ENCODE assay signal across 30 mouse cellular contexts in genomic region chr5:139229716-139230115, GRCm38 (mm10). TPM values are rescaled to one million over a fixed set of nuclear protein-coding genes. Genes with fewer than 3 reads are reported as not detected.
A peak's percentile ranks its signal among the peaks of the same experiment; 100 is the strongest.
DNase-seq lines count a peak whose midpoint lies in the region; ATAC-seq lines count a peak whose summit lies in the region.
"Had no signal": no experiment of that assay in that cellular context is flagged by ENCODE, and none has a peak within 500 bp of the region (broad histone marks: within the 10 kb centered on the region; RNA-seq: fewer than 3 reads in every experiment).

No protein-coding gene starts in this region.

- H3K4me3 ChIP-seq in midbrain, embryonic 10.5 days = no peak overlapping the region
- no peak overlapping the region for H3K4me3 ChIP-seq in heart, embryonic 11.5 days (ENCODE audit: low read depth, low read length)
- H3K4me3 ChIP-seq: embryonic facial prominence, embryonic 12.5 days; embryonic facial prominence, embryonic 15.5 days; erythroblast, embryonic 14.5 days; forebrain, embryonic 10.5 days; forebrain, embryonic 13.5 days; heart, embryonic 12.5 days; heart, embryonic 15.5 days; hindbrain, embryonic 10.5 days; hindbrain, embryonic 13.5 days; intestine, embryonic 15.5 days had no signal

- H3K36me3 ChIP-seq in midbrain, embryonic 10.5 days = peaks cover 99% of the 10 kb centered on the region
- peaks cover 43% of the 10 kb centered on the region for H3K36me3 ChIP-seq in heart, embryonic 11.5 days (ENCODE audit: control insufficient read depth, insufficient read depth, low read length)

- ATAC-seq in heart, embryonic 11.5 days (replicated peaks; ENCODE audit: insufficient number of reproducible peaks, low FRiP score, low TSS enrichment) = no peak
- ATAC-seq: CD4-positive, CD25-positive, alpha-beta regulatory T cell, adult 4 months; forebrain, embryonic 13.5 days; forebrain, embryonic 16.5 days; hindbrain, embryonic 16.5 days; intestine, embryonic 15.5 days; Patski had no signal

- H3K27me3 ChIP-seq in midbrain, embryonic 10.5 days (ENCODE audit: low read depth, poor library complexity, severe bottlenecking) = no peaks in the 10 kb centered on the region
- no peaks in the 10 kb centered on the region for H3K27me3 ChIP-seq in heart, embryonic 11.5 days (ENCODE audit: control insufficient read depth, insufficient read depth, low read length)
- H3K27me3 ChIP-seq: embryonic facial prominence, embryonic 12.5 days; embryonic facial prominence, embryonic 15.5 days; forebrain, embryonic 13.5 days; heart, embryonic 12.5 days; heart, embryonic 15.5 days; hindbrain, embryonic 13.5 days; intestine, embryonic 15.5 days; Patski had no signal

- no peak overlapping the region for H3K4me2 ChIP-seq in heart, embryonic 11.5 days
- H3K4me2 ChIP-seq: embryonic facial prominence, embryonic 12.5 days; embryonic facial prominence, embryonic 15.5 days; forebrain, embryonic 13.5 days; heart, embryonic 12.5 days; heart, embryonic 15.5 days; hindbrain, embryonic 13.5 days; intestine, embryonic 15.5 days had no signal

- H3K27ac ChIP-seq in midbrain, embryonic 10.5 days (replicated peaks) = no peak overlapping the region
- H3K27ac ChIP-seq in heart, embryonic 11.5 days (ENCODE audit: low read depth, low read length) = no peak overlapping the region
- H3K27ac ChIP-seq: embryonic facial prominence, embryonic 12.5 days; embryonic facial prominence, embryonic 15.5 days; forebrain, embryonic 10.5 days; forebrain, embryonic 13.5 days; heart, embryonic 15.5 days; hindbrain, embryonic 10.5 days; hindbrain, embryonic 13.5 days; intestine, embryonic 15.5 days had no signal

- H3K9ac ChIP-seq in heart, embryonic 11.5 days (ENCODE audit: low read depth, low read length) = no peak overlapping the region
- H3K9ac ChIP-seq: embryonic facial prominence, embryonic 12.5 days; embryonic facial prominence, embryonic 15.5 days; forebrain, embryonic 13.5 days; heart, embryonic 12.5 days; heart, embryonic 15.5 days; hindbrain, embryonic 13.5 days; intestine, embryonic 15.5 days had no signal

- 96% methylated on average over 3 of the region's 3 CpGs for WGBS in midbrain, embryonic 10.5 days
- WGBS in heart, embryonic 11.5 days (ENCODE audit: insufficient replicate concordance) = 90% methylated on average over 3 of the region's 3 CpGs

- no peaks in the 10 kb centered on the region for H3K9me3 ChIP-seq in midbrain, embryonic 10.5 days (replicated peaks)
- H3K9me3 ChIP-seq in heart, embryonic 11.5 days (replicated peaks; ENCODE audit: control insufficient read depth, low read length) = no peaks in the 10 kb centered on the region
- H3K9me3 ChIP-seq: embryonic facial prominence, embryonic 12.5 days; embryonic facial prominence, embryonic 15.5 days; forebrain, embryonic 10.5 days; forebrain, embryonic 13.5 days; heart, embryonic 12.5 days; heart, embryonic 15.5 days; hindbrain, embryonic 10.5 days; hindbrain, embryonic 13.5 days; intestine, embryonic 15.5 days had no signal

- H3K4me1 ChIP-seq in midbrain, embryonic 10.5 days = no peaks in the 10 kb centered on the region
- H3K4me1 ChIP-seq in heart, embryonic 11.5 days (ENCODE audit: control insufficient read depth, insufficient read depth, low read length) = no peaks in the 10 kb centered on the region
- H3K4me1 ChIP-seq: embryonic facial prominence, embryonic 12.5 days; embryonic facial prominence, embryonic 15.5 days; forebrain, embryonic 10.5 days; forebrain, embryonic 13.5 days; heart, embryonic 12.5 days; heart, embryonic 15.5 days; hindbrain, embryonic 10.5 days; hindbrain, embryonic 13.5 days; intestine, embryonic 15.5 days had no signal

- DNase-seq in 3T3-L1 (ENCODE audit: low read depth, low spot score) = peak; percentile 66
- DNase-seq in NIH3T3 (ENCODE audit: low read depth) = peak; percentile 56
- DNase-seq in fibroblast of lung, adult 2 months (ENCODE audit: low read depth) = peak; percentile 18
- DNase-seq in layer of hippocampus, adult 9-10 months (ENCODE audit: low spot score) = no peak
- DNase-seq in midbrain, embryonic 10.5 days (ENCODE audit: low spot score) = no peak
- DNase-seq: adrenal gland, postnatal 10 days; adrenal gland, postnatal 36 days; cerebellum, adult 11 months; cerebellum, adult 2 months; cerebellum, adult 9-11 months; cerebellum, postnatal 25 days; gastrocnemius, postnatal 25 days; heart, postnatal 10 days; heart, postnatal 36 days; kidney, adult 11 months had no signal

RNA-seq across cellular contexts. Expression of gene Get4, which starts 22.4 kb away (rescaled TPM):
- 168 and 187 TPM in 2 replicates for polyA plus RNA-seq in midbrain, embryonic 10.5 days (2016; fragmentation: Nextera tagmentation; extraction: Ambion mirVana)
- 138 and 139 TPM in 2 replicates for polyA plus RNA-seq in heart, embryonic 11.5 days (2014; fragmentation: Nextera tagmentation; extraction: Ambion mirVana)

RNA-seq across cellular contexts. Expression of gene Sun1, which starts 29.3 kb away (rescaled TPM):
- 46.9 and 49.6 TPM in 2 replicates for polyA plus RNA-seq in midbrain, embryonic 10.5 days (2016; fragmentation: Nextera tagmentation; extraction: Ambion mirVana)
- 33.4 and 40.9 TPM in 2 replicates for polyA plus RNA-seq in heart, embryonic 11.5 days (2014; fragmentation: Nextera tagmentation; extraction: Ambion mirVana)

Comparison
In these comparisons a context has a peak if more than half of its experiments do, and no peak if none do; other contexts are left out.
1. DNase-seq: peak in 3T3-L1 (single experiment), NIH3T3 (single experiment) and fibroblast of lung, adult 2 months (single experiment); none in layer of hippocampus, adult 9-10 months (single experiment) and midbrain, embryonic 10.5 days (single experiment).